Mouse (Mus musculus) embryonic facial prominence, embryonic 14.5 days (tissue): ENCODE data around the gene Rcan3. TPM values are rescaled to one million over a fixed set of nuclear protein-coding genes. Genes with fewer than 3 reads are reported as not detected.

Experiments
- ATAC-seq: fragments of 200-750 bp; cut with Nextera tagmentation; 2 replicates; pipeline ENCODE4 v1.8.0; 2017; ENCODE audit warnings: low read depth, moderate number of reproducible peaks, moderate TSS enrichment
- DNase-seq: peaks from one replicate; pipeline ENCODE4 v3.0.0-alpha.2; 2015; ENCODE audit warnings: low spot score
- H3K27ac ChIP-seq: fragments of 300-500 bp; sonication (generic); replicated peaks from 2 replicates; pipeline ENCODE4 v1.5.1; 2014; ENCODE audit warnings: low read depth, mild to moderate bottlenecking, low read length, moderate library complexity
- H3K27me3 ChIP-seq: fragments of 300-500 bp; sonication (generic); replicated peaks from 2 replicates; pipeline ENCODE4 v1.6.1; 2014; ENCODE audit warnings: low read length; ENCODE audit not compliant: control insufficient read depth, insufficient read depth
- H3K36me3 ChIP-seq: fragments of 300-500 bp; sonication (generic); 2 replicates; pipeline ENCODE4 v1.6.1; 2014; ENCODE audit warnings: low read length, mixed read lengths; ENCODE audit not compliant: control insufficient read depth, insufficient read depth
- H3K4me1 ChIP-seq: fragments of 300-500 bp; sonication (generic); 2 replicates; pipeline ENCODE4 v1.6.1; 2014; ENCODE audit warnings: antibody characterized with exemption, low read length; ENCODE audit not compliant: control insufficient read depth, insufficient read depth
- H3K4me2 ChIP-seq: fragments of 300-500 bp; sonication (generic); 2 replicates; pipeline ENCODE4 v1.6.1; 2014; ENCODE audit warnings: low read depth, mild to moderate bottlenecking, low read length, moderate library complexity, mixed read lengths
- H3K4me3 ChIP-seq: fragments of 300-500 bp; sonication (generic); 2 replicates; pipeline ENCODE4 v1.5.1; 2014; ENCODE audit warnings: low read depth, mild to moderate bottlenecking, low read length
- H3K9ac ChIP-seq: fragments of 300-500 bp; sonication (generic); 2 replicates; pipeline ENCODE4 v1.6.1; 2014; ENCODE audit warnings: low read depth, mild to moderate bottlenecking, low read length, moderate library complexity, mixed read lengths
- H3K9me3 ChIP-seq: fragments of 300-500 bp; sonication (generic); 2 replicates; pipeline ENCODE4 v1.6.1; 2016; ENCODE audit warnings: low read length; ENCODE audit not compliant: control insufficient read depth
- WGBS: fragments of 180-500 bp; shearing (Covaris S2); extraction: QIAGEN DNeasy Blood & Tissue Kit; methylation state at CpG from one replicate; pipeline ENCODE4 v1.1.7; 2014; 5-methylcytosine and 5-hydroxymethylcytosine counted together
- polyA plus RNA-seq: library from polyadenylated mRNA; unstranded; fragments of >200 nt; fragmentation: Nextera tagmentation; extraction: Ambion mirVana; gene quantifications from 2 replicates; pipeline ENCODE4 v1.2.1, GENCODE M21; 2014

Gene Rcan3
- 12.7 and 14.7 TPM in 2 replicates for polyA plus RNA-seq

DNA sequence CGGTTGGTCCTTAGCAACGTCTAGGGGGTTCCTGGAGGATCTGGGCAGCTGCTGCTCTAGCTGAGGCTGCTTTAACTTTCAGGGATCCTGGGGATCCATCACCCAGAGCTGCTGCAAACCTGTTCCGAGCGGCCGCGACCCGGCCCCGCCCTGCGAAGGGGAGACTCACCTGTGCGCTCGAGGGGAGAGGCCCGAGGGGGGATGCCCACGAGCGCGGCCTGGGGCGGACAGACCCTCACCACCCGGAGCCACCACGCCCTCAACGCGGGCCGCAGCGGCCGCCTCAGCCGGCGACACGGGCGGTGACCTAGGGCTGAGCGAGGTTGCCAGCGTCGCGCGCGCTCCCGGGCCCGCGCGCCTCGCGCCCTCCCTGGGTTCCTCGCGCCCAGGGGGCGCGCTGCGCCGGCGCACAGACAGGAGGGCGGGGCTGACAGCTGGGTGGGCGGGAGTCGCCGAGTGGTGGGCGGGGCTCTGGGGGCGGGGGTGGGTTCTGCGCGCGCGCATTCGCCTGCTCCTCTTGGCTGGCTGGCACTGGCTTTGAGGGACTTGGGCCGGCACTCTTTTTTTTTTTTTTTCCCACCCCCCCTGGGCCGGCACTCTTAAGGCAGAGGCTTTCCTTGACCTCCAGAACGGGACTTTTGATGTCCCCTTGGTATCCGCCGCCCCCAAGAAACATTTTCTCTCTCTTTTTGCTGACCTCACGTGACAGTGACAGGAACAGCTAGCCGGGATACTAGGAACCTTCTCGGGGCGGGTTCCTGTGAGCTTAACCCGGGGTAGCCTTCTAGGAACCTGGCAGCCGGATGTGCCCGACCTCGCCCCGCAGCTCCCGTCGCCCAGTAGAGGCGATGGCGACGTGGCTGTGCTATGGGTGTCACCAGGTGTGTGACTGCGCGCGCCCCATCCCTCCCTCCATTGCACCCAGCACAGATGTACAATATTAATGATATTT, at the start of gene Rcan3:
TSS of gene Rcan3 (minus strand) at position 411 of the 952 bp plus-strand sequence.
- WGBS = 2% methylated on average over 24 of the region's 79 CpGs
- H3K4me3 ChIP-seq = peak within 1 kb of the TSS; percentile 82

DNA sequence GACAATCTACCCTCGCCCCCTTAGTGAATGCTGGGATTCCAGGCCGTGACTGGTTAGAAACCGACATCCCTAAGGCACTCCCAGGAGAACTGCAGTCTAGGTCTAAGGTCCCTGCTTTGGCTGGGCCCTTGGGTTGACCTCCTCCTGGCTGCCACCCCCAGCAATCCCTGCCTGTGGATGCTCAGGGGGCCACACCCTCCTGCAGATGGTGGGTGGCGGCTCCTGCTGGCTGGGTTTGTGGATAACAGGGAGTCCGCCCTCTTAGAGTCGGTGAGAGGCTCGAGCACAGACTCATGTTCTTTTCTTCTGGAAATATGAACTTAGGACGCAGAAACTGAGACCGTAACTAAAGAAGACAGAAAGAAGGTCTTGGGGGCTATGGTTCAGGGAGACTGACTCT, 46.7 kb upstream of the Rcan3 start:
- ATAC-seq (no peak), DNase-seq (no peak)
- H3K36me3 ChIP-seq = no peaks in the 10 kb centered on the region
- no peaks in the 10 kb centered on the region for H3K9me3 ChIP-seq
- 61% methylated on average over 9 of the region's 9 CpGs for WGBS
- H3K4me2 ChIP-seq = no peak overlapping the region
- H3K27ac ChIP-seq = no peak overlapping the region
- no peak overlapping the region for H3K4me3 ChIP-seq
- H3K9ac ChIP-seq = no peak overlapping the region
- no peaks in the 10 kb centered on the region for H3K4me1 ChIP-seq
- H3K27me3 ChIP-seq = no peaks in the 10 kb centered on the region

More for the DNA sequence above, at the start of gene Rcan3:
- Histone ChIP-seq H3K4me1 (peaks cover 12% of the 10 kb centered on the region), H3K27ac (peak within 1 kb of the TSS; percentile 21; the same call in 1 of the 2 replicates), H3K27me3 (no peaks in the 10 kb centered on the region), H3K4me2 (peak within 1 kb of the TSS; percentile 87), H3K36me3 (no peaks in the 10 kb centered on the region), H3K9ac (peak within 1 kb of the TSS; percentile 79), H3K9me3 (no peaks in the 10 kb centered on the region)
- peak; percentile 90 for ATAC-seq
- peak; percentile 90 for DNase-seq

DNA sequence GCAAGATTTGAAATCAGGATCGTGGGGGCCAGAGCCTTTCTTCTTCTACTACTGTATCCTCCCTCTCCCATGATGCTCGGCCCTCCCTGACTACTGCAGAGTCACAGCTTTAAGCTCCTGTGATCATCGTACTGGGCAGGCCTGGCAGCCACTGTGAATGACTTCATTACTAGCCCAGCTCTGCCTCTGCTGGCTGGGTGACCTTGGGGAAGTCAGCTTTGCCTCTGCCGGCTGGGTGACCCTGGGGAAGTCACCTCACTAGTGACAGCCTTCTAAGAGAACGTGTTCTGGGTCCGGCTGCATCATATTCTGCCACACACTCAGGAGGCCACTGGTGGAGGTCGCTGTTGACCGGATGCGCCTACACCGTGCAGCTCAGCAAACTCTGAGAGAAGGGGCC, 44.2 kb upstream of the Rcan3 start:
- Histone ChIP-seq H3K4me2 (no peak overlapping the region), H3K27me3 (no peaks in the 10 kb centered on the region), H3K27ac (no peak overlapping the region), H3K4me1 (no peaks in the 10 kb centered on the region), H3K9ac (no peak overlapping the region), H3K9me3 (no peaks in the 10 kb centered on the region), H3K36me3 (no peaks in the 10 kb centered on the region), H3K4me3 (no peak overlapping the region)
- DNase-seq = no peak
- no peak for ATAC-seq
- WGBS = 79% methylated on average over 10 of the region's 10 CpGs

DNA sequence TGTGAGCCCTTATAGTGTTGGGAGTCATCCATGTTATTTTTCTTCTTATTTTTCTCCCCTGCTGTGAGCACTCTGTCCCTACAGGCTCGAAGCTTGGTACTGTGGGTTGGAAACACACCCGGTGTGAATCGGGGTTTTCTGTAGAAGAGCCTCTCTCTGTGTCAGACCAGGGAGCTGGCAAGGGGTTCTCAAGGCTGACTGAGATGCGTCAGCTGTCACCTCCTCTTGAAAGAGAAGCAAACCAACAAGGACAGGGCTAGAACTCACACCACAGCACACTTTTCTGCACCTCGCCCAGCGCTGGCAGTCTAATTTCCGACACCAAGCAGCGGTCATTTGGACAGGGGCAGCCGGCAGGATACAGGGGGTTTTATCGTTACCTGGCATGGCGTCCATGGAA, 29.8 kb upstream of the Rcan3 start:
- H3K27ac ChIP-seq = no peak overlapping the region
- 91% methylated on average over 11 of the region's 11 CpGs for WGBS
- no peaks in the 10 kb centered on the region for H3K9me3 ChIP-seq
- ATAC-seq (no peak), DNase-seq (no peak)
- no peak overlapping the region for H3K9ac ChIP-seq
- no peak overlapping the region for H3K4me2 ChIP-seq
- no peaks in the 10 kb centered on the region for H3K36me3 ChIP-seq
- no peaks in the 10 kb centered on the region for H3K27me3 ChIP-seq
- no peak overlapping the region for H3K4me3 ChIP-seq
- H3K4me1 ChIP-seq = no peaks in the 10 kb centered on the region

DNA sequence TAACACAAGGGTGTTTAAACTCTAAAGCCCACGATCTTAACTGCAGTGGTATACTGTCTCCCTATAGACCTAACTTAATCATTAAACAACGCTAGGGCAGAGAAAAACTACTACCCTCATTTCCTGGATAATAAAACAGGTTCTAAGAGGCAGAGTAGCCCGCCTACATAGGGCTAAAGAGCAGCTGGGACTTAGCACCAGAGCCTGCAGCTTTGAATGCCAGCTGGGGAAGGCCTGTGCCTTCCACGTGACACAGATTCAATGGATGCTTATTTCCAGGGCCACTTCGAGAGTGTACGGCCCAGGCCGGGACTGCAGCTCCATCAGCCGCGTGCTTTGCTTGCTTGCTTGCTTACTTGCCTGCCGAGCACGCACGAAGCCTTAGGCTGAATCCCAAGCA, 19.9 kb upstream of the Rcan3 start:
- ATAC-seq (no peak; the same call in 1 of the 2 replicates), DNase-seq (peak; percentile 25)
- Histone ChIP-seq H3K4me2 (no peak overlapping the region), H3K9ac (0 out of 2 replicates have a peak overlapping the region, but pooled peaks have one; percentile 25), H3K9me3 (no peaks in the 10 kb centered on the region), H3K27ac (no peak overlapping the region), H3K27me3 (no peaks in the 10 kb centered on the region), H3K36me3 (no peaks in the 10 kb centered on the region), H3K4me1 (peaks cover 10% of the 10 kb centered on the region), H3K4me3 (no peak overlapping the region)
- 73% methylated on average over 12 of the region's 12 CpGs for WGBS

DNA sequence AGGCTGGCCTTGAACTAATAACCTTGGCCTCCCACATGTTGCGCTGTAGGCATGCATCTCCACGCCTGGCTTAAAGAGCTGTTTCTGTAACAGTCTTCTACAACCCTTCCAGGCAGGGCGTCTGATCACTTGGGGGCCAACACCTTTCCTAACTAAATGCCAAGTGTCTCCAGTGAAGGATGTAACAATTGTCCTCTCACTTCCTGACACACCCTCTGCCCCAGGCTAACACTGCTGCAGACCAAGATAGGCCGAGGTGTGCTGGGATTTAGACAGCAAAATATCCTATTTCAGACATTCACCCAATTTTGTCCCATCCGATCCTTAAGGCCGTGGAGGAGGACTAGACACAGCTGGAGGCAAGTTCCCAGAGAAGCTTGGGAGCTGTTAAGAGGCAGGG, 19.5 kb upstream of the Rcan3 start:
- H3K4me3 ChIP-seq = no peak overlapping the region
- H3K9me3 ChIP-seq = no peaks in the 10 kb centered on the region
- 61% methylated on average over 6 of the region's 6 CpGs for whole genome bisulfite sequencing
- DNase-seq = no peak
- H3K27me3 ChIP-seq = no peaks in the 10 kb centered on the region
- no peaks in the 10 kb centered on the region for H3K36me3 ChIP-seq
- no peak overlapping the region for H3K27ac ChIP-seq
- ATAC-seq = no peak
- H3K4me2 ChIP-seq = no peak overlapping the region
- 0 out of 2 replicates have a peak overlapping the region, but pooled peaks have one; percentile 25 for H3K9ac ChIP-seq
- peaks cover 10% of the 10 kb centered on the region for H3K4me1 ChIP-seq

DNA sequence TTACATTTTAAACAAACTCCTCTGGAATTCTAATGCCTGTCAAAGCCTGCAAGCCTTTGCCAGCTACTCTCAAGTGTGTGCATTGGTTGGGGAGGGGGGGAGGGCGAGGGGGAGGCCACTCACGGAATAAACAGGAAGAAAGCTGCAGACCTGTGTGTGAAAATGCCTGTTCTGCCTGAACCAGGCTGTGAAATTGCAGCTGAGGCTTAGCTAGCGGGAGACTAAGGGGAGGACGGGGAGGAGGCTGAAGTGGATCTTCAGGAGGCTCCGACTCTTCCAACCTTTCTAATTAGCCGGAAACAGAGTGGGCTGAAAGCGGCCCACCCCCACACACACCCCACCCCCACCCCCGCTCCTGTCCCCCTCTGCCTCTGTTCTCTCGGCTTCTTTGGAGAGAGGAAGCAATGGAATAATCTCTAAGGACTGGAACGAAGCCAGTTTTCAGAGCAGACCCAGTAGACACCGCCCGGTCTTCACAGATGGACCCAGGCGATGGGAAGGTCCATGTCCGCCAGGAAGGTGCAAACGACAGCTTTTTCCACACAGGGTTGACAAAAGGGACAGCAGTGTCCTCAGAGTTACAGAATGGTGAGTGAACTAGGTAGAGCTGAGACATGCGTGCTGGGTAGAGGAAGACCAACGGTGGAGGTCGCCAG, 17.8 kb upstream of the Rcan3 start:
- Histone ChIP-seq H3K4me3 (no peak overlapping the region), H3K4me2 (peak overlapping the region; percentile 32), H3K9ac (peak overlapping the region; percentile 42), H3K4me1 (peaks cover 10% of the 10 kb centered on the region), H3K9me3 (no peaks in the 10 kb centered on the region), H3K27me3 (no peaks in the 10 kb centered on the region), H3K27ac (no peak overlapping the region), H3K36me3 (no peaks in the 10 kb centered on the region)
- peak; percentile 56 for DNase-seq
- ATAC-seq = 0 out of 2 replicates have a peak, but pooled peaks have one; percentile 37
- 44% methylated on average over 18 of the region's 18 CpGs for WGBS

DNA sequence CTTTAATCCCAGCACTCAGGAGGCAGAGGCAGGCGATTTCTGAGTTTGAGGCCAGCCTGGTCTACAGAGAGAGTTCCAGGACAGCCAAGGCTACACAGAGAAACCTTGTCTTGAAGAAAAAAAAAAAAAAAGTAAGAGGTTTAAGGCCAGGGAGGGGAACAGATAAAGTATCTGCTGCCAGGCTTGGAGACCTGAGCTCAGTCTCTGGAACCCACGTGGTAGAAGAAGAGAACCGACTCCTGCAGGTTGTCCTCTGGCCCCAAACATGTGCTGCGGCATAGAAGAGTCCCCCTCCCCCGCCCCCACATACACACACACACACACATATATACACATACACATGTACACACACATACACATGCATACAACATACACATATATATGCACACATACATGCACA, 8.8 kb upstream of the Rcan3 start:
- Histone ChIP-seq H3K4me3 (no peak overlapping the region), H3K4me2 (no peak overlapping the region), H3K9me3 (no peaks in the 10 kb centered on the region), H3K4me1 (no peaks in the 10 kb centered on the region; the same call in 1 of the 2 replicates), H3K36me3 (no peaks in the 10 kb centered on the region), H3K9ac (no peak overlapping the region), H3K27me3 (no peaks in the 10 kb centered on the region), H3K27ac (no peak overlapping the region)
- ATAC-seq = no peak
- 58% methylated on average over 5 of the region's 5 CpGs for WGBS
- DNase-seq = no peak
